Mouse (Mus musculus) olfactory bulb, adult 2 months (tissue): ENCODE results near the gene Atrx.

Experiments used
- CTCF ChIP-seq: fragments of 200-500 bp; IDR thresholded peaks from 2 replicates; pipeline ENCODE4 v1.5.1; 2012; ENCODE audit warnings: low read depth, mild to moderate bottlenecking, low read length, moderate library complexity; ENCODE audit not compliant: insufficient read depth
- POLR2A ChIP-seq: fragments of 200-500 bp; IDR thresholded peaks from 2 replicates; pipeline ENCODE4 v1.6.1; 2012; ENCODE audit warnings: mild to moderate bottlenecking, low read depth, low read length, moderate library complexity; ENCODE audit not compliant: insufficient read depth

GRCm38 (mm10) chrX:105762847-105763527 is 166.2 kb downstream of the Atrx start:
- TF ChIP-seq POLR2A (no peak), CTCF (no peak)
